Mouse (Mus musculus) ES-E14 (cell line): ENCODE data around the gene Pgbd5. TPM values are rescaled to one million over a fixed set of nuclear protein-coding genes. Genes with fewer than 3 reads are reported as not detected.

Experiments used
- DNase-seq: peaks from one replicate; pipeline ENCODE4 v3.0.0-alpha.2; 2013; ENCODE audit warnings: low read depth, low spot score
- H3K27ac ChIP-seq: 2 replicates; pipeline ENCODE4 v1.5.1; 2012; ENCODE audit warnings: low read depth, mild to moderate bottlenecking, low read length, moderate library complexity, mixed read lengths; ENCODE audit not compliant: poor library complexity, insufficient read depth, severe bottlenecking
- H3K36me3 ChIP-seq: 2 replicates; pipeline ENCODE4 v1.6.1; 2012; ENCODE audit warnings: mild to moderate bottlenecking, low read length, moderate library complexity, mixed read lengths; ENCODE audit not compliant: control insufficient read depth, poor library complexity, insufficient read depth, severe bottlenecking
- H3K4me1 ChIP-seq, 2 experiments: fragments of 150-350 bp in 1 of 2; sonication (generic) in 1 of 2; 2 replicates each; pipeline ENCODE4 v1.6.1; 2012; ENCODE audit warnings: low read length in 2 of 2, mild to moderate bottlenecking in 1 of 2, mixed read lengths in 1 of 2; ENCODE audit not compliant: control insufficient read depth in 2 of 2, insufficient read depth in 2 of 2, poor library complexity in 1 of 2
- H3K4me3 ChIP-seq, 2 experiments: fragments of 150-350 bp in 1 of 2; sonication (generic) in 1 of 2; 2 replicates each; pipeline ENCODE4 v1.5.1; 2012; ENCODE audit warnings: low read length in 2 of 2, low read depth in 1 of 2, mild to moderate bottlenecking in 1 of 2, mixed read lengths in 1 of 2; ENCODE audit not compliant: insufficient read depth in 1 of 2, poor library complexity in 1 of 2, severe bottlenecking in 1 of 2
- H3K9ac ChIP-seq: 2 replicates; pipeline ENCODE4 v1.6.1; 2012; ENCODE audit warnings: low read depth, mild to moderate bottlenecking, low read length, mixed read lengths; ENCODE audit not compliant: poor library complexity, insufficient read depth, severe bottlenecking
- H3K9me3 ChIP-seq: fragments of 150-350 bp; sonication (generic); 2 replicates; pipeline ENCODE4 v1.6.1; 2012; ENCODE audit warnings: low read depth, mild to moderate bottlenecking, low read length; ENCODE audit not compliant: control insufficient read depth, insufficient read depth
- CHD2 ChIP-seq: IDR thresholded peaks from 2 replicates; pipeline ENCODE4 v1.6.1; 2014; ENCODE audit warnings: mild to moderate bottlenecking, low read depth, low read length, inconsistent platforms
- HCFC1 ChIP-seq: IDR thresholded peaks from 2 replicates; pipeline ENCODE4 v1.6.1; 2012; ENCODE audit warnings: low read length, inconsistent platforms, borderline replicate concordance; ENCODE audit not compliant: insufficient read depth
- MAFK ChIP-seq: IDR thresholded peaks from 2 replicates; pipeline ENCODE4 v1.6.1; 2014; ENCODE audit warnings: mild to moderate bottlenecking, low read depth, low read length, inconsistent platforms; ENCODE audit not compliant: insufficient read depth
- ZC3H11A ChIP-seq: IDR thresholded peaks from 2 replicates; pipeline ENCODE4 v1.6.1; 2012; ENCODE audit warnings: low read depth, mild to moderate bottlenecking, inconsistent platforms, low read length, borderline replicate concordance
- ZNF384 ChIP-seq: IDR thresholded peaks from 2 replicates; pipeline ENCODE4 v1.6.1; 2012; ENCODE audit warnings: low read depth, low read length, inconsistent platforms
- in situ Hi-C, 2 experiments: fragments of 600-800 bp; cut with MboI; formaldehyde crosslinking; loops; one replicate each; pipeline ENCODE4 v1.15.1; 2025; ENCODE audit warnings: low sequenced_read_pairs in 2 of 2, inconsistent platforms in 1 of 2; ENCODE audit not compliant: unreplicated experiment in 2 of 2
- total RNA-seq: library from RNA; depleted of rRNA; stranded (reverse); fragments of 300-350 nt; gene quantifications from 2 replicates; pipeline ENCODE4 v1.2.3, GENCODE M21; 2012

Pgbd5 gene
- total RNA-seq, 1 experiment, result 2.1 TPM

DNA sequence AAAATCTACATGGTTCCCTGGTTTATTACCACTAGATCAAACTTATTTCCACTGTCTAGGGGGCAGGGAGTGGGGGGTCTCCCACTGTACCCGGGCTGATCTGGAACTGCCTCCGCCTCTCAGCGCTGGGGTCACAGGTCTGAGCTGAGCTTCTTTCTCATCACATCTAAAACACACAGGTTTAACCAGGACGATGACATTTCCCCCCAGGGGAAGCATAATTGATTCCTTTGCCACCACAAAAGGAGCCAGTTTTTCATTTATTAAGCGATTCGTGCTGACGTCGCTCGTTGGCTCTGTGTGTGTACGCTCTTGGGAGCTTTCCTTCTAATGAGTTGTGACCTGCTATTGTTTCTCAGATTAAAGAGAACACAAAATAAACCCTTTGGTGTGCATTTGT, 21.6 kb upstream of the Pgbd5 start:
- in situ Hi-C loops, result no loop called here
- TF ChIP-seq ZNF384, result no peak
- no peak for TF ChIP-seq CHD2
- TF ChIP-seq MAFK, result no peak
- no peak for TF ChIP-seq ZC3H11A
- no peak for TF ChIP-seq HCFC1
- no peaks in the 10 kb centered on the region for H3K4me1 ChIP-seq
- no peak for DNase-seq
- no peak overlapping the region for H3K4me3 ChIP-seq
- H3K36me3 ChIP-seq, result no peaks in the 10 kb centered on the region
- H3K9me3 ChIP-seq, result no peaks in the 10 kb centered on the region
- H3K9ac ChIP-seq, result no peak overlapping the region
- H3K27ac ChIP-seq, result no peak overlapping the region

DNA sequence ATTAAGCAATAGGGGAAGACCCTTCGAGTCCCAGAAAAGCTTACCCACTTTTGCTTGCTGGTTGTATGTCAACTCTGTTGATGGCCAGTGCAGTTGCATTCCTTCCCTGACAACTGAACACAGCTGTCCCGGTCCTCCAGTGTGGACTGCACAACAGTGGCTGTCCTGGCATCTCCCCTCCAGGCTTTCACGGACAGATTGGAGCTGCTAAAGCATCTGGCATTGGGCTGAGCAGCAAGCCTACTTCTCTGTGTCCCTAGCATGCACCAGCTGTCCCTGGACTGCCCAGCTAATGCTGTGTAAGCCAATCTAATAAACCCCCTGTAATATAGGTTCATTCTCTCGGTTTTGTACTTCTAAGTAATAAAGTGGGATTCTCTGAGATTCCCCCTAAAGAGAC, 21.2 kb upstream of the Pgbd5 start:
- Histone ChIP-seq H3K9ac (no peak overlapping the region), H3K9me3 (no peaks in the 10 kb centered on the region), H3K36me3 (no peaks in the 10 kb centered on the region), H3K4me3 (no peak overlapping the region), H3K27ac (no peak overlapping the region), H3K4me1 (no peaks in the 10 kb centered on the region)
- no peak for TF ChIP-seq CHD2
- no peak for TF ChIP-seq HCFC1
- TF ChIP-seq ZNF384, result no peak
- no peak for TF ChIP-seq ZC3H11A
- TF ChIP-seq MAFK, result no peak
- in situ Hi-C loops, result no loop called here
- DNase-seq, result no peak

DNA sequence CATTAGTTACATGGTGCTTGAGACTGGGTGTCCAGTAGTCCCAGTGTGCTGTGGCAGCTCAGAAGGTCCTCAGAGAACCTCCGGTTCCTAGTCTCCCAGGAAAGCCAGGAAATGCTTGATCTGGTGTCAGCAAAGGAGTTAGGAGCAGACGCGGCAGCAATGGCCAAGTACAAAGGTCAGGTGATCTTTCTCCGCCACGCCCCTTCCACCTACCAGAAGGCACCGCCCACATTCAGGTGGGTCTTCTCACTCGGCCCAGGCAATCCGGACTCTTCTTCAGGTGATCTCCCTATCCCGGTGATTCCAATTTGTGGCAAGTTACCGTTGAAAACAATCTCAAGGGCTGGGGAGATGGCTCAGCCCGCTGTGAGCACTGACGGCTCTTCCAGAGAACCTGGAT, 20.2 kb upstream of the Pgbd5 start:
- Histone ChIP-seq H3K9ac (no peak overlapping the region), H3K36me3 (no peaks in the 10 kb centered on the region), H3K27ac (no peak overlapping the region), H3K4me1 (no peaks in the 10 kb centered on the region), H3K9me3 (no peaks in the 10 kb centered on the region), H3K4me3 (no peak overlapping the region)
- TF ChIP-seq ZNF384, result no peak
- in situ Hi-C loops, result no loop called here
- DNase-seq, result no peak

DNA sequence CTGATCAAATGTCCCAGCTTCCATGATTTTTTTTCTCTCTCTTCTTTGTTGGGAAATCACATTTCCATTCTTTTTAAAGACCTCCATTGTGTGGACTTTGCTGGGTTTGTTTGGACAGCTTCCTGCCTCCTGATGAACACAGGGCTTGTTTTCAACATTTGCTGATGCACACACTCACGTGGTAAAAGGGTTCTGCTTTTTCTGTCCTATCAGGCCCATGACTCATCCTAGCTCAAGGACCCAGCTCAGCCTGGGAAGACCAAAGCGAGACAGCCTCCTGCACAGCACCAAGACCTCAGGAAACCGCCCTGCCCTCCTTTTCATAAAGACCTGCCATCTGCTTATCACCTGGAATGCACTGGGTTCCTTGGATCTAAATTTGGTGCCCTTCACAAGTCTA, 15.9 kb upstream of the Pgbd5 start:
- no peak for DNase-seq
- H3K36me3 ChIP-seq, result no peaks in the 10 kb centered on the region
- no peak overlapping the region for H3K27ac ChIP-seq
- no peak overlapping the region for H3K4me3 ChIP-seq
- in situ Hi-C loops, result no loop called here
- H3K4me1 ChIP-seq, result no peaks in the 10 kb centered on the region
- no peak for TF ChIP-seq ZC3H11A
- TF ChIP-seq CHD2, result no peak
- no peak for TF ChIP-seq ZNF384
- H3K9ac ChIP-seq, result no peak overlapping the region
- no peaks in the 10 kb centered on the region for H3K9me3 ChIP-seq

DNA sequence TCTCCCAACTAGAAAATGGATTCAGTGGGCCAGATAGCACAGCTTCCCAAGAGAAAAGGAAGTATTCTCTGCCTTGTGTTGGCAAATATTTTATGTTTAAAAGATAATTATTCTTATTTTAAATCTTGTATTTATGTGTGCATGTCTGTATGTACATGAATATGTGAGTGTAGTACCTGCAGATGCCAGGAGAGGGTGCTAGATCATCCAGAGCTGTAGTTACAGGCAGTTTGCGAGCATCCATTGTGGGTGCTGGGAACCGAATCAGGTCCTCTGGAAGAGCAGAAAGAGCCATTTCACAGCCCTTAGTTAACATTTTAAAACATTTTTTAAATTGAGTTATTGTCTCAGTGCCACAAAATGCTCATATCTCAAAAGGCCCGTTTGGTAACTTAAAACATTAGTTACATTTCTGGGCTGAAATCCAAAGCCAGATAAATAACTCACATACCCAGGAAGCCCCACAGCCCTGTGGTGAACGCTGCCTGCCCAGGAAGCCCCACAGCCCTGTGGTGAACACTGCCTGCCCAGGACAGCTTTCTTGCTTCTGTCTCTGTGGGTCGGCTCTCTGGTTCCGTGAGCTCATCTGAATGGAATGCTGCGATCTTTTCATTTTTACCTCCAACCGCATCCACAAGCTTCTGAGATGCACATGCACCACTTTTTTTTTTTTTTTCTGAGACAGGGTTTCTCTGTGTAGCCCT, 10.9 kb upstream of the Pgbd5 start:
- no peaks in the 10 kb centered on the region for H3K36me3 ChIP-seq
- in situ Hi-C loops, result no loop called here
- no peak for DNase-seq

More for the DNA sequence above, 10.9 kb upstream of the Pgbd5 start:
- no peaks in the 10 kb centered on the region for H3K9me3 ChIP-seq
- no peak for TF ChIP-seq MAFK
- no peak for TF ChIP-seq CHD2
- TF ChIP-seq ZNF384, result 0 out of 2 replicates have a peak, but pooled peaks have one; percentile 20
- no peak for TF ChIP-seq HCFC1
- TF ChIP-seq ZC3H11A, result no peak
- H3K4me1 ChIP-seq, result no peaks in the 10 kb centered on the region
- no peak overlapping the region for H3K4me3 ChIP-seq
- no peak overlapping the region for H3K9ac ChIP-seq
- H3K27ac ChIP-seq, result no peak overlapping the region
